Mouse (Mus musculus) layer of hippocampus, adult 8-10 months (tissue): ENCODE data around the gene Cic. TPM values are rescaled to one million over a fixed set of nuclear protein-coding genes. Genes with fewer than 3 reads are reported as not detected.

Experiments
- DNase-seq, 2 experiments: peaks; one replicate each; pipeline ENCODE4 v3.0.0; 2022; ENCODE audit warnings: low spot score in 2 of 2
- microRNA-seq, 2 experiments: library from miRNA; unstranded; fragments of <30 nt; microRNA quantifications; one replicate each; pipeline ENCODE4 v1.2.0; 2022
- total RNA-seq, 4 experiments: library from RNA; stranded (reverse); gene quantifications; 2 replicates each; pipeline ENCODE4 v1.2.4; 2022

Cic gene
- total RNA-seq, 4 experiments from 2014 or later: 196 to 252 (median 228) TPM

GRCm38 (mm10) chr7:25339329-25339728 lies 71.8 kb downstream of the Cic start:
- DNase-seq: no peak

GRCm38 (mm10) chr7:25341000-25341784 lies 73.7 kb downstream of the Cic start:
- DNase-seq: no peak

Small RNAs within 50 kb of the gene (microRNA-seq; reads per million reads assigned to microRNA genes)
- gene Mir7048: 0 to 0.51 reads per million in 2 experiments

Other genes with a start within 250 kb of the Cic start
- 100 to 1,000 TPM; 206 to 235 (median 220) TPM for gene Grik5, start 195.4 kb upstream of the Cic start, total RNA-seq
- gene Zfp574, start 195.1 kb upstream of the Cic start, total RNA-seq: 10 to 100 TPM; 28.0 to 31.0 (median 29.6) TPM
- gene Pou2f2, start 88.0 kb upstream of the Cic start, total RNA-seq: 10 to 100 TPM in 3 of 4 experiments, 1 to 10 TPM in 1; 8.9 to 14.3 (median 11.7) TPM
- 10 to 100 TPM; 22.0 to 28.9 (median 26.5) TPM for gene Dedd2, start 47.1 kb upstream of the Cic start, total RNA-seq
- gene Zfp526, start 46.3 kb upstream of the Cic start, total RNA-seq: 10 to 100 TPM; 11.2 to 12.5 (median 11.7) TPM
- 100 to 1,000 TPM; 198 to 216 (median 204) TPM for gene Gsk3a, start 29.9 kb upstream of the Cic start, total RNA-seq
- gene Erf, start 16.9 kb upstream of the Cic start, total RNA-seq: 10 to 100 TPM; 39.0 to 61.0 (median 49.4) TPM
- gene Pafah1b3, start 30.3 kb downstream of the Cic start, total RNA-seq: 10 to 100 TPM; 25.2 to 28.9 (median 27.9) TPM
- under 1 TPM in 1 of 4 experiments, not detected in 3; 0.25 TPM for gene Prr19, start 33.7 kb downstream of the Cic start, total RNA-seq
- gene Tmem145, start 38.4 kb downstream of the Cic start, total RNA-seq: 10 to 100 TPM; 28.7 to 36.7 (median 33.4) TPM
- 100 to 1,000 TPM in 2 of 4 experiments, 10 to 100 TPM in 2; 90.3 to 107 (median 97.0) TPM for gene Megf8, start 49.5 kb downstream of the Cic start, total RNA-seq
- under 1 TPM in 1 of 4 experiments, not detected in 3; 0.73 TPM for gene Cnfn, start 102.0 kb downstream of the Cic start, total RNA-seq
- gene Lipe, start 131.0 kb downstream of the Cic start, total RNA-seq: 10 to 100 TPM in 1 of 4 experiments, 1 to 10 TPM in 3; 7.1 to 10.3 (median 9.0) TPM
- gene Cxcl17, start 145.2 kb downstream of the Cic start, total RNA-seq: not detected
- 1 to 10 TPM; 2.3 to 5.1 (median 2.8) TPM for gene Ceacam1, start 209.9 kb downstream of the Cic start, total RNA-seq